Mouse (Mus musculus) embryonic fibroblast, embryonic 13.5 days (primary cell): Measurements from ENCODE around the gene Polr2m. TPM values are rescaled to one million over a fixed set of nuclear protein-coding genes. Genes with fewer than 3 reads are reported as not detected.

Experiments used
- H3K27ac ChIP-seq: 2 replicates; pipeline ENCODE4 v1.5.1; 2012; ENCODE audit warnings: low read length, control low read depth, inconsistent platforms; ENCODE audit not compliant: insufficient read depth
- H3K4me1 ChIP-seq: 2 replicates; pipeline ENCODE4 v1.6.1; 2011; ENCODE audit warnings: low read length; ENCODE audit not compliant: control insufficient read depth, insufficient read depth
- H3K4me3 ChIP-seq: 2 replicates; pipeline ENCODE4 v1.5.1; 2011; ENCODE audit warnings: mild to moderate bottlenecking, control low read depth, low read length; ENCODE audit not compliant: insufficient read depth
- CTCF ChIP-seq: IDR thresholded peaks from 2 replicates; pipeline ENCODE4 v1.5.1; 2011; ENCODE audit warnings: mild to moderate bottlenecking, control low read depth, low read length, moderate library complexity, borderline replicate concordance; ENCODE audit not compliant: insufficient read depth
- POLR2A ChIP-seq: IDR thresholded peaks from 2 replicates; pipeline ENCODE4 v1.6.1; 2011; ENCODE audit warnings: low read depth, mild to moderate bottlenecking, control low read depth, low read length, moderate library complexity
- polyA plus RNA-seq: library from polyadenylated mRNA; stranded (reverse); fragments of >200 nt; gene quantifications from 2 replicates; pipeline ENCODE4 v1.2.4, GENCODE M21; 2011; ENCODE audit warnings: low read depth; ENCODE audit not compliant: missing spikeins, insufficient read length

The Polr2m gene
- polyA plus RNA-seq, 1 experiment, result 185 TPM

DNA sequence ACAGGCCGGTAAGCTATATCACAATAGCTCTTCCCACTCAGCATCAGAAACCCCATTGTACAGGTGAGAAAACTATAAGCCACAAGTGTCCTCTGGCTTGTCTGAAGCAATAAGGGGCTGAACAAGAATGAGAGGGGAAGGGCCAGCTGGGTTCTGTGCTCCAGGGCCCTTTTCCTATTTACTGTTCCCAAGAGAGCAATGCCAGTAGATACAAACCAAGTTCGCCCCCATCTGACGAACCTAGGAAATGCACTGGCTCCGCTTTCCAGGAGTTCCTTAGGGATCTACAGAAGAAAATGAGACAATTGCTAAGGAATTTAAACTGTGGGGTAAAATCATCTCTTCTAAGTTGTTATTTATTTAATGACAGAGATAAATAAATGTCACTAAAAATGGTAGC, 38.2 kb downstream of the Polr2m start:
- TF ChIP-seq CTCF (0 out of 2 replicates have a peak, but pooled peaks have one; percentile 8), POLR2A (no peak)
- no peaks in the 10 kb centered on the region for H3K4me1 ChIP-seq
- H3K4me3 ChIP-seq, result no peak overlapping the region
- H3K27ac ChIP-seq, result no peak overlapping the region

DNA sequence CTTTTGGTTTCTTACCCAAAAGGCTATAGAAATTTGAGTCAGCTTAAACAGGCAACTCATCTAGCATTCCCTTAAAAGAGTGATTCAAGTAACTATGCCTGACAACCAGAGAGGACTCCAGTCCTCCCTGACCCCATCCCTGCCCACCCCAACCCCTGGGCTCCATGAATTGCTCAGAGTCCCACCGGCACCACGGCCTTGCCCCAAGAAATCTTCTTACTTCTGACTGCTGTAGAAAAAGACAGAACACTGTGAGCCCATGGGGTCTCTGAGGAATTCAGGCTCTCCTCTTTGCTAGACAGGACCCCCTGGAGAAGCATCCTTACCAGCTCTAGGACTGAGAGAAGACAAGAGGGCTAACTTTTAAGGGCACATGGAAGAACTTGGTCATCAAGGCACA, 40.4 kb downstream of the Polr2m start:
- Histone ChIP-seq H3K4me3 (no peak overlapping the region), H3K27ac (no peak overlapping the region), H3K4me1 (no peaks in the 10 kb centered on the region)
- TF ChIP-seq POLR2A (no peak), CTCF (no peak)

DNA sequence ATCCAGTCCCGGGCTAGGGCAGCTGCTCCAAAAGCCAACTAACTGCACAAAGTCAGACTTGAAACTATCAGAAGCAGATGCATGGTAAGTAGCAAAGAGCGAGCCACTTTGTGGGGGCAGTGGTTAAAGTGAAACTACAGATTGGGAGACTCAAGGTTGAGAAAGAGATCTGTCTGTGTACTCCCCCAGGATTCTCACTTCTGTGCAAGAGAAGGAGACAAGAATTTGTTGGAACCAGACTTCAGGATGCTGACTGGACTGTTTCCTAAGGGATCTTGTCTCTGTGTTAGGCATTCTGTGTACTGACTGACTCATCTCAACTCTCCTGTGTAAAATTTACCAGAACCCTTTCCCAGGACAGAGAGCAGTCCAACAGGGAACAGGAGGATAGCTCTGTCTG, 47.6 kb downstream of the Polr2m start:
- H3K27ac ChIP-seq, result no peak overlapping the region
- H3K4me1 ChIP-seq, result no peaks in the 10 kb centered on the region
- TF ChIP-seq CTCF (no peak), POLR2A (no peak)
- no peak overlapping the region for H3K4me3 ChIP-seq

Other genes with a start within 250 kb of the Polr2m start
- 1.5 TPM in 2 replicates for gene Myzap, start 106.4 kb upstream of the Polr2m start, polyA plus RNA-seq